Mouse (Mus musculus): ENCODE data around the gene Cox8a.

DNA sequence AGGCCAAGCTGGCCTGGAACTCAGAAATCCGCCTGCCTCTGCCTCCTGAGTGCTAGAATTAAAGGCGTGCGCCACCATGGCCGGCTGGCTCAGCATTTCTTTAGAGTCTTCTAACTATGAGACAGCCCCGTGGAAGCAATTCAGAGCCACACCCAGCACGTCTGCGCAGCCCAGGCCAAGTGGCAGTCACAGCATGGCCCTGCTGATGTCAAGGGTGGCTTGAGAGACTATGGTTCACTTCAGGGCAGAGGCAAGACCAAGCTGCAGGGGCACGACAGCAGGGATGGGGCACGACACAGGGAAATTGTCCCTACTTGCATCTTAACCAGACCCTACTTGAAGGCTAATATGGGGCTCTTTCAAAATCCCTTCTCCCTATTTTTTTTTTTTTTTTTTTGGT lies 18.0 kb upstream of the Cox8a start:
- TF ChIP-seq CTCF (IDR thresholded peaks at IDR 0.05) (no peak), EP300 (IDR thresholded peaks at IDR 0.05) (no peak)
